Mouse (Mus musculus): ENCODE results near the gene Ppp1r27.
"Not testable (repeated sequence)": the region's sequence is repeated elsewhere in the genome, so short reads cannot be mapped to it uniquely, and the experiment has no call there.

Ppp1r27 gene

GRCm38 (mm10) chr11:120575940-120576339 is 25.0 kb upstream of the Ppp1r27 start:
- no peak for DNase-seq (ENCODE audit: low spot score in 2 of 2)

GRCm38 (mm10) chr11:120575046-120575445 is 24.1 kb upstream of the Ppp1r27 start:
- DNase-seq (ENCODE audit: low spot score in 2 of 2), result no peak

- DNase-seq (ENCODE audit: low spot score in 2 of 2), result no peak
Measured at GRCm38 (mm10) chr11:120574278-120574600, 23.3 kb upstream of the Ppp1r27 start.

GRCm38 (mm10) chr11:120573585-120574277 is 22.8 kb upstream of the Ppp1r27 start:
- no peak for DNase-seq (ENCODE audit: low spot score in 2 of 2)

- DNase-seq (ENCODE audit: low spot score in 2 of 2), result peak; percentile 99
Measured at GRCm38 (mm10) chr11:120572752-120573584, 22.0 kb upstream of the Ppp1r27 start, which contains the start of gene P4hb. P4hb (minus strand) TSS chr11:120573253.

GRCm38 (mm10) chr11:120572417-120572751 is 21.5 kb upstream of the Ppp1r27 start:
- DNase-seq (ENCODE audit: low spot score in 2 of 2), result peak in 1 of 2 experiments; percentile 14

- DNase-seq (ENCODE audit: low spot score in 2 of 2), result no peak
Measured at GRCm38 (mm10) chr11:120571754-120572416, 21.0 kb upstream of the Ppp1r27 start.

GRCm38 (mm10) chr11:120571122-120571521 is 20.2 kb upstream of the Ppp1r27 start:
- no peak for DNase-seq (ENCODE audit: low spot score in 2 of 2)

- no peak for DNase-seq (ENCODE audit: low spot score in 2 of 2)
Measured at GRCm38 (mm10) chr11:120568324-120568723, 17.4 kb upstream of the Ppp1r27 start.

- no peak for DNase-seq (ENCODE audit: low spot score in 2 of 2)
Measured at GRCm38 (mm10) chr11:120565114-120565513, 14.2 kb upstream of the Ppp1r27 start.

GRCm38 (mm10) chr11:120562949-120563348 is 12.0 kb upstream of the Ppp1r27 start:
- DNase-seq (ENCODE audit: low spot score in 2 of 2), result no peak

GRCm38 (mm10) chr11:120560952-120561728 is 10.2 kb upstream of the Ppp1r27 start:
- DNase-seq (ENCODE audit: low spot score in 2 of 2), result no peak

GRCm38 (mm10) chr11:120558843-120559242 is 7.9 kb upstream of the Ppp1r27 start:
- not testable (repeated sequence) for DNase-seq (ENCODE audit: low spot score in 2 of 2)

GRCm38 (mm10) chr11:120555260-120555659 is 4.3 kb upstream of the Ppp1r27 start:
- no peak for DNase-seq (ENCODE audit: low spot score in 2 of 2)

GRCm38 (mm10) chr11:120554834-120555233 is 3.9 kb upstream of the Ppp1r27 start:
- no peak for DNase-seq (ENCODE audit: low spot score in 2 of 2)

- no peak for DNase-seq (ENCODE audit: low spot score in 2 of 2)
Measured at GRCm38 (mm10) chr11:120552736-120553135, 1.8 kb upstream of the Ppp1r27 start.

GRCm38 (mm10) chr11:120549986-120550809 is 734 bp downstream of the Ppp1r27 start:
- no peak for DNase-seq (ENCODE audit: low spot score in 2 of 2)

GRCm38 (mm10) chr11:120549168-120549945 is 1.6 kb downstream of the Ppp1r27 start, which contains the start of gene Mcrip1:
Mcrip1 (minus strand) TSS chr11:120549727.
- DNase-seq (ENCODE audit: low spot score in 2 of 2), result peak; percentile 93

GRCm38 (mm10) chr11:120548786-120549167 is 2.2 kb downstream of the Ppp1r27 start:
- DNase-seq (ENCODE audit: low spot score in 2 of 2), result no peak

- DNase-seq (ENCODE audit: low spot score in 2 of 2), result no peak
Measured at GRCm38 (mm10) chr11:120548214-120548613, 2.7 kb downstream of the Ppp1r27 start.

All from spleen, postnatal 36 days (tissue).